Mouse (Mus musculus) kidney, postnatal 14 days (tissue): ENCODE data around the gene Lrrc55.

Experiments
- DNase-seq: peaks from one replicate; pipeline ENCODE4 v3.0.0; 2022; ENCODE audit warnings: mixed read lengths

Lrrc55 gene

DNA sequence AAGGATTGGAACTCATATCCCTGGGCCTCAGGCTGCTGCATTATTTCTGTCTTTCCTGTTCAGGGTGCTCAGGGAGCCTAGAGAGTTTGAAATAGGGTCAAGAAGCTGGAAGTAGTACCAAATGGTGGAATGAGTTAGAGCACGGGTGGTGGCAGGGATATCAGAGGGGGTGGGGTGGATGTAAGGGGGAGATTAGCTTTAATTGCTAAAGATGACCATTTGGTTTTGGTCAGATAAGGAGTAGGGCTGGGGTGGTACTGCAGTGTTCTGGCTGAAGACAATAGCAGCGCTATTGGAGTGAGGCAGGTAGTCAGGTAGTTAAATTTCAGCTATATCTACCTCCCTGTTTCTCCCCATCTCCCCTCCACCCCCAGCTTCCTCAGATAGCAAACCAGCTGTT lies 65.8 kb downstream of the Lrrc55 start:
- DNase-seq: no peak

DNA sequence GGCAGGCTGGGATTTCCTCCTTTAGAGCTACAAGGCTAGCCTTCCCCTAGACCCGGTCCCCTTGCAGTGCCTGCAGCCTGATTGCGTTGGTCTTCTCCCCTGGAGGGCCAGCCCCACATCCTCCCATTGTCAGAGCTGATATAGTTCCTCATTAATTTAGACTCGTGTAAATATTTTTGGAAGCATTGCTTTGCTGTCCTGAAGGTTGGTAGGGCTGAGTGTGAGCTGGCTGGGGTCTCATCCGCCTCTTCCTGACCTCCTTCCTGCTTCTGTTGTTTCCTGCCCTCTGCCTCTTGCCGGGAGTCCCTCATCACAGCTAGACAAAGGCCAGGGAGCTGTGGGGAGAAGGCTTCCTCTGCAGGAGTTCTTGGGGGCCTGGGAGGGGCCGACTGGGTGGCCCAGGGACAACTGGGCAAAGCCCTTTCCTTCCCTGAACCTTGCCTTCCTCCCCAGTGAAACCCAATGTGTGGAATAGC lies 67.5 kb downstream of the Lrrc55 start:
- DNase-seq: peak; percentile 73

GRCm38 (mm10) chr2:85123869-85124535 lies 73.0 kb downstream of the Lrrc55 start:
- peak; percentile 73 for DNase-seq

DNA sequence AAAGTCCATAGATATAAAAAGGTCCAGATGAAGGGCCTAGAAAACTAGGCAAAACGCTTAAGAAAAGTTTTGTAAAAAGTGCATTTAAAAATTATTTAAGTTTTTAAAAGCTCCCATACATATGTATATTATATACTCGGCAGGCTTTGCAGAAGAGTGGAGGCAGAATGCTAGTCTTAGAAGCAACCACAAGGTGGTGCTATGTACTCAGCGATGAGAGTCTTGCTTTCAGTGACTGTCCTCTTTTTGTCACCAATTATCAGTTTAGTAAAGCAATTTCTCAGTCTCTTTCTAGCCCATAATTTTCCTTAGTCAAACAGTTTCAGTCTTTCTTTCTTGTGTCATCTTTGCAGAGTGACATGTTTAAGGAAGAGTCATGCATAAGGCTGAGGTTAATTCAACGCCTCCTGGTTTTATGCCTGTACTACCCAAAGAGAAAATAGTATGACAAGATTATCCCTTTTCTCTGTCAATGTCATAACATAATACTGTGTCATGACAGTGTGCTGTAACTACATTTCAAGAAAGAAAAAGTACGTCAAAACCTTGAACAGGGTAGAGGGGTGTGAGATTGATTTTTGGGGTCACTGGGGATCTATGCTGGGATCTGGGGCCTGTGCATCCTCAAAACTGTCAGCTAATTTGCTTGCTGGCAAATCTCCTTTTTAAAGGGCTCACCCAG lies 73.7 kb downstream of the Lrrc55 start:
- peak; percentile 49 for DNase-seq
